Mouse (Mus musculus) cerebellum, adult 11 months (tissue): Measurements from ENCODE around the gene Clip1.

Source experiments
- DNase-seq: peaks from one replicate; pipeline ENCODE4 v3.0.0; 2022

The Clip1 gene

DNA sequence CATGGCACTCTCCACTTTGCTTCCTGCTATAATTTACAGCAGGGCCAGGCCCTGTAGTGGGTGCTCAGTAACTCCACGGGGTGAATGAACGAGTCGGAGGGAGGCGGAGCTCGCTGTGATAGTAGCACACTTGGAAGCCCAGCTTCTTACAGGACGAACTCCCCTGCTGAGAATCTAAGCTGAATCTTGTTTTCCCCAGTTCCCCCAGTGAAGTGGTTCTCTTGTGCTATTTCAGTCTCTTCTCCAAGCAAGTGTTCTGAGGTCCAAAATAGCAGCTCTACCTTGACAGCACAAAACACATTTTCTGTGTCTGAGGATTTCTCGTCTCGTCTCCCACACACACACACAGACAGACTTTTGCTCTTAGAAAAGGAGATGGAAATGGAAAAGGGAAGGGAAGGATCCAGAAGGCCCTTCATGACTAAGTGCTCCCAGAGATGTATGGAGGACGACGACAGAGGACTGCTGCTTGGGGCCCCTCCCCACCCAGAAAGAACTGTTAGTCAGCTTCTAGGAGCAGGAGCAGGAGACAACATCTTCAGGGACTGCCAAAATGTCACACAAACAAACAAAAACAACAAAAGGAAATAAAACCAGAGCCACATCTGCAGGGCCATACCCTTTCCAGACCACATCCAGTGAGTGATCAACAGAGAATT, 90.7 kb downstream of the Clip1 start:
- DNase-seq: no peak

DNA sequence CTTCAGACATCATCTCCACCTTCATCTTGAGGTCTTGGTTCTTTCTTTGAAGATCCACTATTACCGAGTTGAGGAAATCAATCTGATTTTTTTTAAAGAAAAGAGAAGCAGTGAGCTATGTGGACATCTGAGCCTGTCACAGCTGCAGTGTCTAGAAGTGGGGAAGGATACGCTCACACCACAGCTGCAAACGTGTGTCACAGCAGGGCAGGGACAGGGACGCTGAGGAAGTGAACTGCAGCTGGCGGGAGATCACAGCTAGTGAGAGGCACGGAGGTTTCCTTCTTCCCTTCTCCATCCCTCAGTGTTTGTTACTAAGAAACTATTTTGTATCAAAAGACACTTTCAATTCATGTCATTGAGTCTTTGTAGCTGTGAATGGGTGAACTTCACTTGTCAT, 104.4 kb downstream of the Clip1 start:
- DNase-seq: no peak

DNA sequence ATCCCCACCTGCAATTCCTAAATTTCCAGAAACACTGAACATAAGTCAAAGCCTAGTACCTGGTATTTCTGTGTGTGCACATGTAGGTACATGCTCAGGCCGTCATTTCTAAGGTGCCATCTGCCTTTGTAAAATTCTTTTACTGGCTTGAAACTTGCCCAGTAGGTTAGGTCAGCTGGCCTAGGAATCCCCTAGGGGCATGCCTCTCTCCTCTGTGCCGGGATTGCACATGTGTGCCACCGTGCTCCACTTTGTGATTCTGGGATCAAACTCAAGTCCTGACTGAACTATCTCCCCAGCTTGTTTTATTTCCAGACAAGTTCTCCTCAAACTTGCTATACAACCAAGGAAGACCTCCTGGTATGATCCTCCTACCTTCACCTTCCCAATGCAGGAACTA, 107.7 kb downstream of the Clip1 start:
- no peak for DNase-seq

DNA sequence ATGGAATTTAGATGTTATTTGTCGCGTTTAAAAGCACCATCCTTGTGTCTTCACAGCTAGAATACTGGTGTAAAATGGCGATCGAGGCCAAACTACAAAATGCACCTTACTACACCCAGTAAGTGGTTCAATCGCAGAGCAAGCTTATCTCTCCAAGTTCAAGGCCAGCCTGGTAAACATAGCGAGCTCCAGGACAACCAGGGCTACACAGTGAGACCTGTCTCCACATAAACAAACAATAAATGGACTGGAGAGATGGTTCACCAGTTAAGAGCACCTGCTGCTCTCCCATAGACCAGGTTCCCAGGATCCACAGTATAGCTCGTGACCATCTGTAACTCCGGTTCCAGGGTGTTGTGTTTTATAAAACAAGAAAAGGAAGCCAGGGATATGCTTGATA, 111.1 kb downstream of the Clip1 start:
- DNase-seq: no peak

DNA sequence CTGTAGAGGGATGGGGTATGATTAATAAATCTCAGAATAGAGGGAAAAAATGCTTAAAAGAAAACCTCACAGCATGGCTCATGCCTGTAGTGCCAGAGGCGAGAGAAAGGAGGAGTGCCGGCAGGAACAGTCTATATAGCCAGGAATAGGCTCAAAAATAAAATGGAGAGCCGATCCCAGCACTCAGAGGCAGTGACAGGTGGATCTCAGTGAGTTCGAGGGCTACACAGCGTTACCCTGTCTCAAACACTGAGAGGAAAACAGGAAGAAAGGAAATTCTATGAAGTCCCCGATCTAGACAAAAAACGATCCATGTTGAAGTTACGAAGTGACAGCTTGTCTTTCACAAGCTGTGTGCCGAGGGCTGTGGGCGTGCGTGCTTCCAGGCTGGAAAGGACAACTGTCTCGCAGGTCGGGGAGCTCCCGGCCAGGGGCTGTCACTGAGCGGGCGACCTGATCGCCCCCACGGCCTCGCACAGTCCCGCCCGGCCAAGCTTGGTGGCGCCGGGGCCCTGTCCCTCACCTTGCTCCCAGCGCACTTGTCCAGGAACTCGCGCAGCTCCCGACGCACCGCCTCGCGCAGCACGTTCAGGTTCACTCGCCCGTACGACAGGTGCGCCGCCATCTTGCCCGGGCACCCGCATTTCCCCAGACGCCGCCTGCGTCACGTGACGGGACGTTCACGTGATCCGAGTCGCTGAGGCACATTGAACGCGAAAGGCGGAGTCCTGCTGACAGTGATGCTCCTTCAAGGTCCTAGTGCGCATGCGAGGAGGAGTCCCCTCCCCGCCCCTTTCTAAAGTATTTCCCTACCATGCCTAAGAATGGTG, 111.8 kb downstream of the Clip1 start, which contains the start of gene Vps33a:
Vps33a (minus strand) TSS at position 682 of the 830 bp plus-strand sequence.
- peak; percentile 97 for DNase-seq

DNA sequence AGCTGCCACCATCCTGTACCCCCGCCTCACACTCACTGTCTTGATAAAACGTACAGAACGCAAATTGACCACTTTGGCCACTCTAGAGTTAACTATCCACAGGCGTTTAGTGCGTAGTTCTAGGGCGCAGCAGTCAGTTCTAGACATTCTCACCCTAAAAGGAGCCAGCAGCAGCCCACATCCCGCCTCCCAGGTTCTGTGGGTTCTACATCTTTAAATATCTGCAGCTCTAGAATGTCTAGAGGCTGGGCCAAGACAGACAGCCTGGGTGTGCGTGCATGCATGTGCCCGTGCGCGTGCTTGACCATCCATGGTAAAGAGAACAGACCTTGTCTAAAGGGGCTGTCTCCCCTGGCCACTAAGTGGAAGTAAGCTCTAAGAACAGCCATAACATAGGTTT, 123.3 kb downstream of the Clip1 start:
- no peak for DNase-seq

DNA sequence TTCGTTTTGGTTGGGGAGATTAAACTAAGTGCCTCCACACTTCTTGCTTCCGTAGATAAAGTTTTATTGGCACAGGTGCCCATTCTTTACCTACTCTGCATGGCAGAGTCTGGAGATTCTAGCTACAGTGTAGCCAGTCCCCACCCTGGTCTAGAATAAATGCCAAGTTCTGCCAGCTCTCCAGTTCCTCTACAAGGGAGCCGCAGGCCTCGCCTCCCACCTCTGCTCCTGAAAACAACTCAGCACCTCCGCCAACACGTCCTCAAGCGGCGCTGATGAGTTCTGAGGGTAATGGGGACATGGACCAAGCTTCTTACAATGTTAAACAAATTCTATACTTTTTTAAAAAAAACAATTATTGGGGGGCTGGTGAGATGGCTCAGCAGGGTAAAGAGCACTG, 124.8 kb downstream of the Clip1 start:
- DNase-seq: no peak

DNA sequence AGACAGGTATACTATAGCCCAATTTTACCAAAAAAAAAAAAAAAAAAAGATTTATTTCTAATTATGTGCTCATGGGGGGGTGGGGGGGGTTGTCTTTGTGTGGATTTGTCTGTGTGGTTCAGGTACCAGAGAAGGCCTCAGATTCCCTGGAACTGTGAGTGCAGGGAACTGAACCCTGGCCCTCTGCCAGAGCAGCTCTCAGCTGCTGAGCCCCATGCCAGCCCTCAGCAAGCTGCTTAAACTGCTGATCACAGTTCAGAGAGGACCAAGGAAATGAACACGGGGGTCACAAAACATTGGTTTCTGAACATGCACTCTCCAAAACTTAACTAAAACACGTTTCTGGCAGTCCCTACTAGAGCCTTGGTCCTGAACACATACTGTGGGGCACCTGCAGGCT, 128.0 kb downstream of the Clip1 start:
- DNase-seq: peak; percentile 71

DNA sequence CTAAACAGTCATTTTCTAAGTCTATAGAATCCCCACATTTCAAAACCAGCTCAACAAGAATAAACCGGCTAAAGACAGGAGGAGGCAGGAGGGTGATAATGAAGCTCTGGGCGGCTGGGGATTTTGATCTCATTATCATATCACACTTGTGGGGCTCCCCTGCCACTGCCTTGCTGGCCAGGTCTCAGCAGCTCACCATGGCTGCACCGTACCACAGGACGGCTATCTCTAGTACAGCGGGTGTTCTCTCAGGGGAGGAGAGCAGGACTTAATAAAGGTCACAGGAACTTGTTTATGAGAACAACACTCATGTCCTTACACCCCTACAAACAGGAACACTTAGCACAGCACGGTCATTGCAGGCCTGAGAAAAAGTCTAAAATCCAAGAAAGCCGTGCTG, 128.7 kb downstream of the Clip1 start:
- DNase-seq: no peak

DNA sequence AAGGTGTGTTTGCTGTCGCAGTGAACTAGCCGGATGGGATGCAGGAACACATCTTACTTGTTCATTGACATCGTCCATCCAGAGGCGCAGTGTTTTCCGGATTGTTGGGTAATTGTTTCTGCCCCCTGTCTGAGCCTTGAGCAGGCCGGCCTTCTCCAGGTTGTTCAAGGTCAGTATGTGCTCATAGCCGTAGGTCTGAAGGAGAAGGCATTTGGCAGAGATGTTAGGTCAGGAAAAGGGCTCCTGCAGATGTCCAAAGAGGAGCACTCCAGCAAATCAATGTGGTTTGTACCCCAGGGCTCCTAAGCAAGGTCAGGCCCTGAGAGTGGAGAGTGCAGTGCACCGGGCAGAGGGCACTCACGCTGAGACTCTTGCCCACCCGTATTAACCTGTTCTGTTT, 150.6 kb downstream of the Clip1 start:
- DNase-seq: no peak

DNA sequence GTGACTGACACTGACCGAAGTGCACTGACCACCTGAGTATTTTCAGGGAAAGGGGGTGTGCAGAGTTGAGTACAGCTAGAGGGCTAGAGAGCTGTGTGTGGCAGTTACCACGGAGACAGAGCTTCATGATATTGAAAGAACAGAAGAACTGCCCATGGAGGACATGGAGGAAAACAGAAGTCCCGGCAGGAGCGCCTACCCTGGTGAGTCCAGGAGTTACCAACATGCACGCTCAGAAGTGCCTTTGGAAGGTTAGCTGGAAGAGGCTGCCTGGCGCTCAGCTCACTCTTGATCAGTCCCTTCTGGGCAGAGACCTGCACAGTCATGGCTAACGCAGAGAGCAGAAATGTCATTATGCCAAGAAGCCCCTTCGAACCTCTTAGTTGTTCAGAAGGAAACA, 154.4 kb downstream of the Clip1 start:
- no peak for DNase-seq

DNA sequence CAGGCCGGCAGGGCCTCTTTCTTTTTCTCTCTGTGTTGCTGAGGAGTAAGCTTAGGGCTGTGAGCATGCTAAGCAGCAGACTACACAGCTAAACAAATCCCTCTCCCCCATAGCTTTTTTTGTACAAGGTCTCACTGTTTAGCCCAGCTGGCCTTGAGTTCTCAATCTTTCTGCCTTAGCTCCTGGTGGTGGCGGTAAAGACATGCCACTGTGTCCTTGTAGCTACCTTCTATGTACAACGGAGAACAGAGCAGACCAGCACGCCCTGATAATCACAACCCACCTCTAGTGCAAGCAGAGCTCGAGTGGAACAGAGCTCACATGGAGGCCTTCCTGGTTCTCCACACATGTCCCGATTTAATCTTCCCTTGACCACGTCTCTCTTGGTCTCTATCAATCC, 155.8 kb downstream of the Clip1 start:
- no peak for DNase-seq
